24 mouse cellular contexts compared by ENCODE assay signal in the genomic region with DNA sequence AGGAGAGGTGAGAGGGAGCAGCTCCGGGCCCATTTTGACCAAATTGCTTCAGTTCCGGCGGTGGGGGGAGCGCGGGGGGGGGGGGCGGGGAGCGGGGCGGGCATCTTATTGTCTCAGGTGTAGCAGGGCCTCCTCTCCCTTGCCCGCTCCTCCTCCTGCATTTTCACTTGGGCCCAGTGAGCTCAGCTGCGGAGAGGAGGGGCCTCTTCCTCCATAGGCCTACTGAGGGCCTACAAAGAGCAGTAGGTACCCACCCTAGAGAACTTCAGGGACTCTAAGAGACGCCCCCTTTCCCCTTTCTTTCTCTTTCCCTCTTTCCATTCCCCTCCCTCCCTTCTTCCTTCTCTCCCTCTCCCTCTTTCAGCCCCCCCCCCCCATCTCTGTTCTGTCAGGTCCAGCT. TPM values are rescaled to one million over a fixed set of nuclear protein-coding genes. Genes with fewer than 3 reads are reported as not detected.
DNase-seq lines count a peak whose midpoint lies in the region; ATAC-seq lines count a peak whose summit lies in the region.
"Had no signal": no experiment of that assay in that cellular context is flagged by ENCODE, and none has a peak within 500 bp of the region (broad histone marks: within the 10 kb centered on the region; RNA-seq: fewer than 3 reads in every experiment).

No protein-coding gene starts in this region.

- H3K9ac ChIP-seq in midbrain, embryonic 13.5 days (replicated peaks) = no peak overlapping the region
- H3K9ac ChIP-seq in midbrain, embryonic 14.5 days (replicated peaks; ENCODE audit: low read length) = no peak overlapping the region
- no peak overlapping the region for H3K9ac ChIP-seq in embryonic facial prominence, embryonic 11.5 days (replicated peaks; ENCODE audit: low read length)
- H3K9ac ChIP-seq in limb, embryonic 13.5 days = no peak overlapping the region
- H3K9ac ChIP-seq: liver, postnatal 0 days had no signal

- peaks cover 27% of the 10 kb centered on the region; the same call in 1 of the 2 replicates for H3K27me3 ChIP-seq in heart, embryonic 10.5 days (ENCODE audit: insufficient read depth, poor library complexity, severe bottlenecking)
- peaks cover 63% of the 10 kb centered on the region for H3K27me3 ChIP-seq in midbrain, embryonic 13.5 days
- H3K27me3 ChIP-seq in midbrain, embryonic 14.5 days (ENCODE audit: control insufficient read depth, insufficient read depth, low read length) = peaks cover 23% of the 10 kb centered on the region
- H3K27me3 ChIP-seq in embryonic facial prominence, embryonic 11.5 days (ENCODE audit: control insufficient read depth, insufficient read depth, low read length) = no peaks in the 10 kb centered on the region
- peaks cover 7% of the 10 kb centered on the region for H3K27me3 ChIP-seq in limb, embryonic 13.5 days
- H3K27me3 ChIP-seq: Patski had no signal

- no peaks in the 10 kb centered on the region for H3K36me3 ChIP-seq in heart, embryonic 10.5 days
- H3K36me3 ChIP-seq in midbrain, embryonic 13.5 days = no peaks in the 10 kb centered on the region
- no peaks in the 10 kb centered on the region for H3K36me3 ChIP-seq in midbrain, embryonic 14.5 days (ENCODE audit: control insufficient read depth, insufficient read depth, low read length)
- no peaks in the 10 kb centered on the region for H3K36me3 ChIP-seq in embryonic facial prominence, embryonic 11.5 days (replicated peaks; ENCODE audit: control insufficient read depth, insufficient read depth, low read depth, low read length)
- H3K36me3 ChIP-seq in limb, embryonic 13.5 days = no peaks in the 10 kb centered on the region

- H3K9me3 ChIP-seq in heart, embryonic 10.5 days = no peaks in the 10 kb centered on the region
- no peaks in the 10 kb centered on the region for H3K9me3 ChIP-seq in midbrain, embryonic 13.5 days
- H3K9me3 ChIP-seq in midbrain, embryonic 14.5 days (ENCODE audit: control insufficient read depth, low read length) = no peaks in the 10 kb centered on the region
- H3K9me3 ChIP-seq in embryonic facial prominence, embryonic 11.5 days (replicated peaks; ENCODE audit: control insufficient read depth, low read length) = no peaks in the 10 kb centered on the region
- H3K9me3 ChIP-seq in limb, embryonic 13.5 days = no peaks in the 10 kb centered on the region
- H3K9me3 ChIP-seq: megakaryocyte, embryonic 14.5 days had no signal

- H3K4me3 ChIP-seq in heart, embryonic 10.5 days = no peak overlapping the region
- H3K4me3 ChIP-seq in midbrain, embryonic 13.5 days (replicated peaks) = no peak overlapping the region
- H3K4me3 ChIP-seq in midbrain, embryonic 14.5 days (replicated peaks; ENCODE audit: low read depth, low read length) = no peak overlapping the region
- no peak overlapping the region for H3K4me3 ChIP-seq in embryonic facial prominence, embryonic 11.5 days (ENCODE audit: low read depth, low read length)
- no peak overlapping the region for H3K4me3 ChIP-seq in limb, embryonic 13.5 days
- H3K4me3 ChIP-seq: megakaryocyte, embryonic 14.5 days had no signal

- H3K27ac ChIP-seq in heart, embryonic 10.5 days = no peak overlapping the region
- H3K27ac ChIP-seq in midbrain, embryonic 13.5 days = 0 out of 2 replicates have a peak overlapping the region, but pooled peaks have one; percentile 51
- H3K27ac ChIP-seq in midbrain, embryonic 14.5 days (replicated peaks; ENCODE audit: low read depth, low read length) = no peak overlapping the region
- no peak overlapping the region for H3K27ac ChIP-seq in embryonic facial prominence, embryonic 11.5 days (replicated peaks; ENCODE audit: low read depth, low read length)
- no peak overlapping the region for H3K27ac ChIP-seq in limb, embryonic 13.5 days
- H3K27ac ChIP-seq: hindbrain, postnatal 0 days; kidney, postnatal 0 days had no signal

- DNase-seq in heart, embryonic 10.5 days (ENCODE audit: low spot score) = peak; percentile 38
- no peak for DNase-seq in heart, adult 8-10 months (ENCODE audit: low spot score)
- DNase-seq in midbrain, embryonic 14.5 days = no peak
- DNase-seq in embryonic facial prominence, embryonic 11.5 days (ENCODE audit: low spot score) = peak; percentile 20
- DNase-seq in cerebellum, postnatal 36 days = no peak
- DNase-seq: adrenal gland, postnatal 10 days; cerebellum, postnatal 10 days; gastrocnemius, postnatal 14 days; heart, postnatal 14 days; liver, postnatal 0 days; lung, postnatal 10 days; thymus, postnatal 36 days had no signal

- peaks cover 5% of the 10 kb centered on the region for H3K4me1 ChIP-seq in heart, embryonic 10.5 days
- H3K4me1 ChIP-seq in midbrain, embryonic 13.5 days (replicated peaks) = peaks cover 22% of the 10 kb centered on the region
- peaks cover 21% of the 10 kb centered on the region for H3K4me1 ChIP-seq in midbrain, embryonic 14.5 days (ENCODE audit: control insufficient read depth, insufficient read depth, low read length)
- no peaks in the 10 kb centered on the region; the same call in 1 of the 2 replicates for H3K4me1 ChIP-seq in embryonic facial prominence, embryonic 11.5 days (ENCODE audit: control insufficient read depth, insufficient read depth, low read length)
- peaks cover 2% of the 10 kb centered on the region; the same call in 1 of the 2 replicates for H3K4me1 ChIP-seq in limb, embryonic 13.5 days

- WGBS in heart, embryonic 10.5 days = 14% methylated on average over 10 of the region's 11 CpGs
- WGBS in midbrain, embryonic 13.5 days = 1% methylated on average over 9 of the region's 11 CpGs
- 3% methylated on average over 11 of the region's 11 CpGs for WGBS in midbrain, embryonic 14.5 days
- WGBS in embryonic facial prominence, embryonic 11.5 days = 9% methylated on average over 9 of the region's 11 CpGs
- 15% methylated on average over 10 of the region's 11 CpGs for WGBS in limb, embryonic 13.5 days

- no peak for ATAC-seq in midbrain, embryonic 13.5 days
- no peak for ATAC-seq in midbrain, embryonic 14.5 days (ENCODE audit: low FRiP score, low TSS enrichment)
- ATAC-seq in embryonic facial prominence, embryonic 11.5 days (replicated peaks; ENCODE audit: insufficient number of reproducible peaks, low FRiP score, low TSS enrichment, low read depth) = no peak; the same call in 1 of the 2 replicates
- ATAC-seq in limb, embryonic 13.5 days (ENCODE audit: low FRiP score, low read depth) = no peak
- ATAC-seq: activated CD4-positive, CD25-positive, alpha-beta regulatory T cell, adult 4 months; hindbrain, postnatal 0 days; intestine, postnatal 0 days; liver, postnatal 0 days; Patski had no signal

- no peak overlapping the region for H3K4me2 ChIP-seq in midbrain, embryonic 13.5 days (replicated peaks)
- H3K4me2 ChIP-seq in midbrain, embryonic 14.5 days (ENCODE audit: low read length) = no peak overlapping the region
- H3K4me2 ChIP-seq in embryonic facial prominence, embryonic 11.5 days (ENCODE audit: low read depth, low read length) = no peak overlapping the region
- H3K4me2 ChIP-seq in limb, embryonic 13.5 days (replicated peaks) = peak overlapping the region; percentile 39
- H3K4me2 ChIP-seq: heart, embryonic 11.5 days had no signal

RNA-seq across cellular contexts. Expression of a gene that starts 43.2 kb away (rescaled TPM):
- 182 and 235 TPM in 2 replicates for polyA plus RNA-seq in heart, embryonic 10.5 days (2016; fragmentation: Nextera tagmentation; extraction: Ambion mirVana)
- 10 to 100 TPM; 28.6 to 34.8 (median 29.3) TPM for total RNA-seq in heart, adult 8-10 months (2022)
- 206 and 224 TPM in 2 replicates for polyA plus RNA-seq in midbrain, embryonic 13.5 days (2015; fragmentation: Nextera tagmentation; extraction: Ambion mirVana)
- 167 and 169 TPM in 2 replicates for polyA plus RNA-seq in midbrain, embryonic 14.5 days (2014; fragmentation: Nextera tagmentation; extraction: Ambion mirVana)
- polyA plus RNA-seq in embryonic facial prominence, embryonic 11.5 days (2014; fragmentation: Nextera tagmentation; extraction: Ambion mirVana) = 279 and 281 TPM in 2 replicates
- 226 and 233 TPM in 2 replicates for polyA plus RNA-seq in limb, embryonic 13.5 days (2015; fragmentation: Nextera tagmentation; extraction: Ambion mirVana)

RNA-seq across cellular contexts. Expression of a gene that starts 54.6 kb away (rescaled TPM):
- polyA plus RNA-seq in heart, embryonic 10.5 days (2016; fragmentation: Nextera tagmentation; extraction: Ambion mirVana) = not detected in 2 replicates
- not detected for total RNA-seq in heart, adult 8-10 months (2022)
- polyA plus RNA-seq in midbrain, embryonic 13.5 days (2015; fragmentation: Nextera tagmentation; extraction: Ambion mirVana) = 1.4 and 1.6 TPM in 2 replicates
- 0.07 and 0.09 TPM in 2 replicates for polyA plus RNA-seq in midbrain, embryonic 14.5 days (2014; fragmentation: Nextera tagmentation; extraction: Ambion mirVana)
- polyA plus RNA-seq in embryonic facial prominence, embryonic 11.5 days (2014; fragmentation: Nextera tagmentation; extraction: Ambion mirVana) = 0.21 and 0.36 TPM in 2 replicates
- not detected in 2 replicates for polyA plus RNA-seq in limb, embryonic 13.5 days (2015; fragmentation: Nextera tagmentation; extraction: Ambion mirVana)
- total RNA-seq: adrenal gland, postnatal 10 days; gastrocnemius, postnatal 14 days; heart, postnatal 14 days; layer of hippocampus, postnatal 14 days; liver, adult 2 months had no signal
- polyA plus RNA-seq: frontal cortex, adult 2 months; heart, embryonic 11.5 days; liver, adult 2 months; liver, postnatal 0 days had no signal

Comparison
In these comparisons a context has a peak if more than half of its experiments do, and no peak if none do; other contexts are left out.
1. DNase-seq: peak in heart, embryonic 10.5 days (single experiment) and embryonic facial prominence, embryonic 11.5 days (single experiment); none in heart, adult 8-10 months (single experiment), midbrain, embryonic 14.5 days (single experiment) and cerebellum, postnatal 36 days (0 of 2).